Mouse (Mus musculus): ENCODE results near the gene AL731706.1. TPM values are rescaled to one million over a fixed set of nuclear protein-coding genes. Genes with fewer than 3 reads are reported as not detected.

Gene AL731706.1
- polyA plus RNA-seq (2012; ENCODE audit: insufficient read depth, insufficient read length, missing spikeins), result 47.9 and 72.0 TPM in 2 replicates

GRCm38 (mm10) chr2:136891068-136891950, at the start of gene AL731706.1, which contains the start of the genes Slx4ip and Mkks:
AL731706.1 (minus strand) TSS chr2:136891389.
Slx4ip (plus strand) TSS chr2:136891218.
Mkks (minus strand) TSS chr2:136891389.
- H3K27ac ChIP-seq (replicated peaks; ENCODE audit: low read depth, low read length), result peak within 1 kb of the TSS; percentile 99
- no peaks in the 10 kb centered on the region for H3K4me1 ChIP-seq (ENCODE audit: control insufficient read depth, insufficient read depth, insufficient read length, low read length)
- H3K4me3 ChIP-seq (ENCODE audit: insufficient read depth, low read depth, low read length), result peak within 1 kb of the TSS; percentile 89

DNA sequence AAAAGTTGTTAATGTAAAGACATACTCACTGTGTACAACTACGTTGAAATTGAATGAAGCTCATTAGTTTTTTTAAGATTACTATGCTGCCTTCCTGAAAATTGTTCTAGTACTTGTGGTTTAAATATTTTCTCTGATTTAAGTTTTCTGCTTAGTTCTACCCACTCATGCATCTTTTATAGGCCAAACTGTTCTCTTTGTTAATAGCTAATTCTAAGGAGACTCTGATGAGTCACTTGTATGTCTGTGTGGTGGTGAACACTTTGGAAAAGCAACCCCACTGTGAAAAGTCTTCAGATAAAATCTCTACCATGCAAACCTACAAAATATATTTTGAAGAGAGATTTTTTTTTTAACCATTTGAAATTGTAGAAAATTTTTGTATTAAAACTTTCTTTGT, 47.1 kb upstream of the AL731706.1 start:
- H3K27ac ChIP-seq (replicated peaks; ENCODE audit: low read depth, low read length), result no peak overlapping the region
- no peaks in the 10 kb centered on the region for H3K4me1 ChIP-seq (ENCODE audit: control insufficient read depth, insufficient read depth, insufficient read length, low read length)
- no peak overlapping the region for H3K4me3 ChIP-seq (ENCODE audit: insufficient read depth, low read depth, low read length)

DNA sequence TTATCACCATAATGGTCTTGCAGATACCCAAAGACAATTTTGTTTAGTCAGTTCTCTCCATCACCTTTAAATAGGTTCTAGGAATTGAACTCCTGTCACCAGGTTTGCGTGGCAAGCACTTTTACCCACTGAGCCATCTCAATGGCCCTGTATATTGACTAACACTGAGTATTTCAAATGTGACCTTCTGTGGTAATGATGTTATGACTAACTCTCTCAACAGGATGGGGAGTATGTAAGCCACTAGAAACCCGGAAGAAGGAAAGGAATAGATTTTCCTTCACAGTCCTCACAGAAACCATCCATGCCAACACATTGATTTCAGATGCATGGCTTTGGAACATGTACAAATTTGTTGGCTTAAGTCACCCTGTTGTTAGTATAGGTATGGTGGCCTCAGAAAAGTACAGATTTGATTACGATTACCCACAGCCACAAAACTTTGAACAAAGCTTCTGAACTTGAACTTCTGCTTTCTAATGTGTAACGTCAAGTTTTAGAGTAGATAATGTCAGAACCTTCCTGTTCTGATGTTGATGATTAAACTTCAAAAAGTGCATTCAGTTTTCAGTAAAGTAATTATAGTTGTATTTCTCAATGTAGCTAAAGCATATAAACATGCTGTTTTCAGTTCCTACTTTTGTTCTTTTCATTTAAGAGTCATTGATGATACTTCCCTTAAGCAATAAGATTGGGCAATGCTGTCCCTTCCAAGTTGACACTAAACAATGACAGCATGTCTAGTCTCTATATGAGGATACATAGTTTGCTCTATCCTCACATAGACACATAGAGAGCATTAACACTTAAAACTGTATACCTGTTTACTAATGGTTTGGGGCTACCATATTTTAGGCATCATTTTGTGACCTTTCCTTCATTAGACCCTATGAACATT, 45.5 kb upstream of the AL731706.1 start:
- Histone ChIP-seq H3K4me3 (ENCODE audit: insufficient read depth, low read depth, low read length) (no peak overlapping the region), H3K4me1 (ENCODE audit: control insufficient read depth, insufficient read depth, insufficient read length, low read length) (no peaks in the 10 kb centered on the region), H3K27ac (replicated peaks; ENCODE audit: low read depth, low read length) (peak overlapping the region; percentile 54)

- Histone ChIP-seq H3K27ac (replicated peaks; ENCODE audit: low read depth, low read length) (no peak overlapping the region), H3K4me1 (ENCODE audit: control insufficient read depth, insufficient read depth, insufficient read length, low read length) (peaks cover 3% of the 10 kb centered on the region; the same call in 1 of the 2 replicates), H3K4me3 (ENCODE audit: insufficient read depth, low read depth, low read length) (no peak overlapping the region)
Observed at GRCm38 (mm10) chr2:136921003-136921408, 29.8 kb upstream of the AL731706.1 start.

DNA sequence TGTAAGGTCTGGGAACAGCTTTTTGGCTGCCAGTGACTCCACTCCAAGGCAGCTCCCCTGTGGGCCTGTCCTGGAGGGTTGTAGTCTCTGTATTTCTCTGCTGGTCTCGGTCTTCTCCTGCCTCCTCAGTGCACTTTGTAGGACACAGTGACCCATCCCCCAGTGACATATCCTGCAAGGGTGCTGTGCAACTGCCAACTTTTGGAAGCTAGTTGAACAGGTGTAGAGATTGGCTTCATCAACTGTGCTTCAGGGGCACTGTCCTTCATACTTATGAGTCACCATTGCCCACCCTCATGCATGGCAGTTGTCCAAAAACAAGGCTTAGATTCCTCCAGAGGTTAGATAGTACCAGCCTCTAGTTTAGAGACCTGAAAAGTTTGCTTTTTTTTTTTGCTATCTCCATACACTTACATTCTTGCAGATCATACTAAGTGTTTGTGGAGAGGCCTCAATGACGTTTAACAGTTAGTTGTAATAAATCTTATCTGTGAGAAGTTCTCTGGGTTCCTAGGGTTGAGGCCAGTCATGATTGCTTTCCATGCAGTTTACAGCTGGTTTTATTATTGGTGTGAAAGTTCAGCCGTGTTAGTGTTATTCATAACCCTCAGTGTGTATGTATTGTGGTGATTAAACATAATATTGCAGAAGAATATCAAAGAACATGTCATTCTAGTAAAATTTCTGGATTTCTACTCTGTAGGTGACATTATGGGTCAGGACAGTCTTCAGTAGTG, 29.2 kb upstream of the AL731706.1 start:
- Histone ChIP-seq H3K4me3 (ENCODE audit: insufficient read depth, low read depth, low read length) (no peak overlapping the region), H3K27ac (replicated peaks; ENCODE audit: low read depth, low read length) (no peak overlapping the region), H3K4me1 (ENCODE audit: control insufficient read depth, insufficient read depth, insufficient read length, low read length) (peaks cover 3% of the 10 kb centered on the region; the same call in 1 of the 2 replicates)

DNA sequence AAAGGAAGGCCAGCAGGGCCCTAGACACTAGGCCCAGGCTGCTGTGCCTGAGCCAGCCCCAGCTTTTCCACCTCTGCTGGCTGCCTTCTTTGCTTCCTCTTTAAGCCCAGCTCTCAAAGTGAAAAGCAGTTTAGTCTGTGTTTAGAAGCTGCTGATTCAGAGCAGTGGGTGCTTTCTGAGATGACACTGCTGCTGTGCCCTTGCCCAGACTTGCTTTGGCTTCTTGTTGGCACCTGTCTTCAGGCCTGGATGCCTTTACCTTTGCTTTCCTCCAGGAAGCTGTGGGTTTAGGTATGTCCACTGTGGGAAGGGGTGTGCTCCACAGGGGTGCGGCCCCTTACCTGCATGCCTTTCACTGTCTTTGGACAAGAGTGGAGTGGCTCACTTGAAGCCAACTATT, 28.2 kb upstream of the AL731706.1 start:
- H3K4me3 ChIP-seq (ENCODE audit: insufficient read depth, low read depth, low read length), result no peak overlapping the region
- no peak overlapping the region for H3K27ac ChIP-seq (replicated peaks; ENCODE audit: low read depth, low read length)
- H3K4me1 ChIP-seq (ENCODE audit: control insufficient read depth, insufficient read depth, insufficient read length, low read length), result peaks cover 3% of the 10 kb centered on the region; the same call in 1 of the 2 replicates

- Histone ChIP-seq H3K4me3 (ENCODE audit: insufficient read depth, low read depth, low read length) (no peak overlapping the region), H3K27ac (replicated peaks; ENCODE audit: low read depth, low read length) (no peak overlapping the region), H3K4me1 (ENCODE audit: control insufficient read depth, insufficient read depth, insufficient read length, low read length) (no peaks in the 10 kb centered on the region)
Observed at GRCm38 (mm10) chr2:136914334-136914902, 23.2 kb upstream of the AL731706.1 start.

DNA sequence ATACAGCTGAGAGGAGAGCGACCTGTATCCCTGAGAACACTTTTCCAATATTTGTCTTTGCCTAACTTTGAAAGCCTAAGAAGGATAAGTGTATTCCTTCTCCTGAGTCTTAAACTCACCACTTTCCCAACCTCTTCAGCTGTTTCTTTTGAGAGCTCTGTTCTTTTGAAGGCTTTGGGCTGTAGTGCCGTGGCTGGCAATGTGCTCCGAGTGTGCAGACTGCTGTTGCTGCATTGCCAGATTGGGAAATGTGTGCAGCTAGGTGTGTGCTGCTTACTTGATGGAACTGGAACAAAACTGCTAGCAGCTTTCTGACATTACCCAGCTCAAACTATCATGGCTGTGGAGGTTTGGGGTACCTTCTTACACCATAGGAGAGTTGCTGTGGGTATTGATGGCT, 21.8 kb upstream of the AL731706.1 start:
- Histone ChIP-seq H3K4me3 (ENCODE audit: insufficient read depth, low read depth, low read length) (no peak overlapping the region), H3K27ac (replicated peaks; ENCODE audit: low read depth, low read length) (no peak overlapping the region), H3K4me1 (ENCODE audit: control insufficient read depth, insufficient read depth, insufficient read length, low read length) (no peaks in the 10 kb centered on the region)

DNA sequence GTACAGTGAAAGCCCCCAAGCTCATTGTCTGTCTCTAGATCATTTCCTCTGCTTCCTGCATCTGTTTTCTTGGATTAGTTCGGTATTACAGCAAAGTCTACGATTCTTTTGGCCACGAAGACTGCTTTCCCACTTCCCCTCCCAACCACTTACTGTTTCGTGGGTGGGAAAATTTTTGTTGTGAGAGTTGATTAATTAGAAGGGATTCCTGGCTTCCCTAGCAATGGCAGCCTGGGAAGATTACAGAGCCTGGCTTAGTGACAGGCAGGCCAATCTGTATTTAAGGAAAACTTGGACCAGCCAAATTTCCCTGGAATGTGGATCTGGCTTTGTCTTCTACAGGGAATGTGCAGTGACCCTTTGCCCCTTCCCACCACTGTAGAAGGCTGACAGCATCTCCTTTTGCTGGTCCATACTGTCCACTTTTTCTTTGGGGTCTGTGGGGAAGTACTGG, 20.8 kb upstream of the AL731706.1 start:
- Histone ChIP-seq H3K4me1 (ENCODE audit: control insufficient read depth, insufficient read depth, insufficient read length, low read length) (no peaks in the 10 kb centered on the region), H3K27ac (replicated peaks; ENCODE audit: low read depth, low read length) (peak overlapping the region; percentile 1), H3K4me3 (ENCODE audit: insufficient read depth, low read depth, low read length) (no peak overlapping the region)

DNA sequence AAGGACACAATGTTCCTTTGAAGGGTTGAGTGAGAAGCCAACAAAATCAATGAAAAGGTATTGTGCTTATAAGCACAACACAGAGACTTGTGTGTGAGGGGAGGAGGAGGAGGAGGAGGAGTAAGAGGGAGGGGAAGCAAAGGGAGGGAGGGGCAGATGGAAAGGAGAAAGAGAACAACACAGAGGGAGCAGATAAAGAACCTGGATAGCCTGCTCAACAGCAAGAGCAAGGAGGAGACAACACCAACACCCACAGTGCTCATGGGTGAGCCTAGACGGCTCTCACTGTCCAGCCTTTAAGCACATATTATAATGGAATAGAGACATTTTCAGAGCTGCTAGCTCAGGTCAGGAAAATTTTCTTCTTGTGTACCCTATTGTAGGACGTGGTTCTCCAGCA, 18.1 kb upstream of the AL731706.1 start:
- Histone ChIP-seq H3K4me1 (ENCODE audit: control insufficient read depth, insufficient read depth, insufficient read length, low read length) (no peaks in the 10 kb centered on the region), H3K4me3 (ENCODE audit: insufficient read depth, low read depth, low read length) (no peak overlapping the region), H3K27ac (replicated peaks; ENCODE audit: low read depth, low read length) (no peak overlapping the region)

GRCm38 (mm10) chr2:136908596-136908995, 17.4 kb upstream of the AL731706.1 start:
- no peak overlapping the region for H3K27ac ChIP-seq (replicated peaks; ENCODE audit: low read depth, low read length)
- no peak overlapping the region for H3K4me3 ChIP-seq (ENCODE audit: insufficient read depth, low read depth, low read length)
- no peaks in the 10 kb centered on the region for H3K4me1 ChIP-seq (ENCODE audit: control insufficient read depth, insufficient read depth, insufficient read length, low read length)

- no peak overlapping the region for H3K27ac ChIP-seq (replicated peaks; ENCODE audit: low read depth, low read length)
- H3K4me1 ChIP-seq (ENCODE audit: control insufficient read depth, insufficient read depth, insufficient read length, low read length), result no peaks in the 10 kb centered on the region; the same call in 1 of the 2 replicates
- no peak overlapping the region for H3K4me3 ChIP-seq (ENCODE audit: insufficient read depth, low read depth, low read length)
Observed at GRCm38 (mm10) chr2:136896131-136896530, 4.9 kb upstream of the AL731706.1 start.

GRCm38 (mm10) chr2:136894494-136894893, 3.3 kb upstream of the AL731706.1 start:
- Histone ChIP-seq H3K27ac (replicated peaks; ENCODE audit: low read depth, low read length) (no peak overlapping the region), H3K4me1 (ENCODE audit: control insufficient read depth, insufficient read depth, insufficient read length, low read length) (no peaks in the 10 kb centered on the region; the same call in 1 of the 2 replicates)

DNA sequence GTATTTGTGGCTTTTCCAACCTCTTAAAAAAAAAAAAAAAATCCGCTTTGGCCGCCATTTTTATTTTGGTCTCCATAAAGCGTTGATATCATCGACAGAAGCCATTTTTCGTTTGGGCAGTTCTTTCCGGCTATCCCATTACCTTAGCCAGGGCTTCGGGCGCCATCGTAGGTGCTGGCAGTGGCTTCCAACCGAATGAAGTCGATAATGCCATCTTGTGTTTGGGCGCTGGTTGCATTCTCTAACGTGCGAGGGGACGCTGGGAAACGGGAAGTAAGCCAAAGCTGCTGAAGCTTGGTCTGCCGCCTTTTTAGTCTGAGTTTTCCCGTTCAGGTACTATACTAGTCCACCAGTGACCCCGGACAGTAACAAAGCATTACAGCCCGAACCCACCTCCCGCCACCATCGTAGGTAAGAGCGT, 772 bp upstream of the AL731706.1 start:
- peak overlapping the region; percentile 89 for H3K4me3 ChIP-seq (ENCODE audit: insufficient read depth, low read depth, low read length)
- no peaks in the 10 kb centered on the region for H3K4me1 ChIP-seq (ENCODE audit: control insufficient read depth, insufficient read depth, insufficient read length, low read length)
- H3K27ac ChIP-seq (replicated peaks; ENCODE audit: low read depth, low read length), result peak overlapping the region; percentile 87

More at GRCm38 (mm10) chr2:136894494-136894893, 3.3 kb upstream of the AL731706.1 start:
- H3K4me3 ChIP-seq (ENCODE audit: insufficient read depth, low read depth, low read length), result no peak overlapping the region
